Mouse (Mus musculus) CH12.LX (cell line): Measurements from ENCODE around the gene Npas4.

ENCODE experiments used
- MAZ ChIP-seq: IDR thresholded peaks from 2 replicates; pipeline ENCODE4 v1.6.1; 2012; ENCODE audit warnings: low read depth, mild to moderate bottlenecking, inconsistent platforms, low read length, improper control_type of control experiment, moderate library complexity
- POLR2A ChIP-seq: IDR thresholded peaks from 2 replicates; pipeline ENCODE4 v1.6.1; 2011; ENCODE audit warnings: low read depth, mild to moderate bottlenecking, improper control_type of control experiment, low read length

DNA sequence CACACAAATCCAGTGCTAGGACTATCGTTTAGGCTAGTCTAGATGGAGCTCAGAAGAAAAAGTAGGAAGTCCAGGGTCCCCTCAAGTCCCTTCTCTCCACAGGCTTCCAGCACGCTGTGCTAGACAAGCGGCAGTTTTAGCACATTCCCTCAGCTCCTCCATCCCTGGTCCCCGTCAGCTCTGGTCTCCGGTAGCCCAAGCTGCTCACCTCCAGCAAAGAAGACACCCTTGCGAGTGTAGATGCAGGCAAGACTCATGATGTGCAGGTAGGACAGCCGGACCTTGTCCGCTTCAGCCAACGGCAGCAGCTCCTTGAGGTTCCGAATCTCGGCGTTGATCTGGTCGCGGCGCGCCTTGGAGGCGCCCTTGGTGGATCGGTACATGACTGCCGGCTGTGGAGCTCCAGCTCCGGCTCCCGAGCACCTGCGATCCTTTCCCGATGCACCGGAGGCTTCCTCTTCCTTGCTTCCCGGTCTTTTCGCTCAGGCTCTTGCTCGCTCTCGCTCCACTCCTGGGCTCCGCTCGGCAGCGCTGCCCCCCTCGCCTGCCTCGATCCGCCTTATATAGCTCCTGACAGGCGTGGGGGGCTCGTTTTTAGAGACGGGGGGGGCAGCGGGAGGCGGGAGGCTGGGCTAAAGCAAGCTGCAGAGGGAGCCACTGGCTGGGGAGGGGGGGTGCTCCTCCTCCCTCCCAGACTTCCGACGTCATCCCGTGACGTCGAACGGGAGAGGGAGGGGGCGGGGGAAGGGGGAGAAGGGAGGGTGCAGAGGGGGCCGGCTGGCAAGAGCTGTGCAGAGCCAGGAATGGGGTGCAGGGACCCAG is 471 bp downstream of the Npas4 start:
- TF ChIP-seq MAZ (no peak), POLR2A (no peak)
